Mouse (Mus musculus) hindbrain, embryonic 11.5 days (tissue): ENCODE results near the gene Rccd1. TPM values are rescaled to one million over a fixed set of nuclear protein-coding genes. Genes with fewer than 3 reads are reported as not detected.
A peak's percentile ranks its signal among the peaks of the same experiment; 100 is the strongest.
"Not testable (repeated sequence)": the region's sequence is repeated elsewhere in the genome, so short reads cannot be mapped to it uniquely, and the experiment has no call there.

Source experiments
- ATAC-seq: fragments of 200-750 bp; cut with Nextera tagmentation; 2 replicates; pipeline ENCODE4 v1.8.0; 2017; ENCODE audit warnings: mild to moderate bottlenecking, moderate TSS enrichment, moderate library complexity; ENCODE audit not compliant: low FRiP score
- DNase-seq: peaks from one replicate; pipeline ENCODE4 v3.0.0-alpha.2; 2015; ENCODE audit warnings: low spot score
- H3K27ac ChIP-seq: fragments of 300-500 bp; sonication (generic); 2 replicates; pipeline ENCODE4 v1.5.1; 2014; ENCODE audit warnings: mild to moderate bottlenecking, low read depth, low read length
- H3K27me3 ChIP-seq: fragments of 300-500 bp; sonication (generic); 2 replicates; pipeline ENCODE4 v1.6.1; 2014; ENCODE audit warnings: mild to moderate bottlenecking, low read length, moderate library complexity, mixed read lengths; ENCODE audit not compliant: control insufficient read depth, insufficient read depth
- H3K36me3 ChIP-seq: fragments of 300-500 bp; sonication (generic); 2 replicates; pipeline ENCODE4 v1.6.1; 2014; ENCODE audit warnings: mild to moderate bottlenecking, low read length, moderate library complexity, mixed read lengths; ENCODE audit not compliant: control insufficient read depth, insufficient read depth
- H3K4me1 ChIP-seq: fragments of 300-500 bp; sonication (generic); replicated peaks from 2 replicates; pipeline ENCODE4 v1.6.1; 2014; ENCODE audit warnings: low read length, mixed read lengths; ENCODE audit not compliant: control insufficient read depth, insufficient read depth
- H3K4me2 ChIP-seq: fragments of 300-500 bp; sonication (generic); replicated peaks from 2 replicates; pipeline ENCODE4 v1.6.1; 2014; ENCODE audit warnings: mild to moderate bottlenecking, low read depth, low read length
- H3K4me3 ChIP-seq: fragments of 300-500 bp; sonication (generic); 2 replicates; pipeline ENCODE4 v1.5.1; 2014; ENCODE audit warnings: low read depth, low read length
- H3K9ac ChIP-seq: fragments of 300-500 bp; sonication (generic); 2 replicates; pipeline ENCODE4 v1.6.1; 2014; ENCODE audit warnings: low read depth, low read length
- H3K9me3 ChIP-seq: fragments of 300-500 bp; sonication (generic); 2 replicates; pipeline ENCODE4 v1.6.1; 2016; ENCODE audit warnings: low read length; ENCODE audit not compliant: control insufficient read depth
- WGBS: fragments of 180-500 bp; shearing (Covaris S2); extraction: QIAGEN DNeasy Blood & Tissue Kit; methylation state at CpG from one replicate; pipeline ENCODE4 v1.1.7; 2014; 5-methylcytosine and 5-hydroxymethylcytosine counted together
- polyA plus RNA-seq: library from polyadenylated mRNA; unstranded; fragments of >200 nt; fragmentation: Nextera tagmentation; extraction: Ambion mirVana; gene quantifications from 2 replicates; pipeline ENCODE4 v1.2.1, GENCODE M21; 2014

Rccd1 gene
- polyA plus RNA-seq, 1 experiment from 2014 or later = 11.7 TPM

GRCm38 (mm10) chr7:80325292-80325868 is 1.1 kb upstream of the Rccd1 start:
- H3K36me3 ChIP-seq = peaks cover 5% of the 10 kb centered on the region; the same call in 1 of the 2 replicates
- no peak for ATAC-seq

GRCm38 (mm10) chr7:80324816-80325119 is 514 bp upstream of the Rccd1 start:
- H3K4me3 ChIP-seq, DNase-seq, H3K27me3 ChIP-seq, H3K27ac ChIP-seq, H3K9ac ChIP-seq, H3K4me1 ChIP-seq, ATAC-seq, H3K9me3 ChIP-seq, H3K36me3 ChIP-seq: not testable (repeated sequence)
- H3K4me2 ChIP-seq = peak overlapping the region; percentile 22; the same call in 1 of the 2 replicates
- WGBS = 51% methylated on average over 5 of the region's 5 CpGs

More at GRCm38 (mm10) chr7:80325292-80325868, 1.1 kb upstream of the Rccd1 start:
- H3K4me2 ChIP-seq = no peak overlapping the region; the same call in 1 of the 2 replicates
- H3K27ac ChIP-seq = no peak overlapping the region
- DNase-seq = no peak
- no peak overlapping the region for H3K4me3 ChIP-seq
- H3K27me3 ChIP-seq = no peaks in the 10 kb centered on the region
- 95% methylated on average over 16 of the region's 16 CpGs for WGBS
- peaks cover 3% of the 10 kb centered on the region; the same call in 1 of the 2 replicates for H3K4me1 ChIP-seq
- no peak overlapping the region; the same call in 1 of the 2 replicates for H3K9ac ChIP-seq
- H3K9me3 ChIP-seq = no peaks in the 10 kb centered on the region

- Histone ChIP-seq H3K4me3 (peak overlapping the region; percentile 42), H3K9me3 (no peaks in the 10 kb centered on the region), H3K4me1 (peaks cover 3% of the 10 kb centered on the region; the same call in 1 of the 2 replicates), H3K9ac (peak overlapping the region; percentile 76), H3K27me3 (no peaks in the 10 kb centered on the region), H3K27ac (no peak overlapping the region), H3K36me3 (peaks cover 9% of the 10 kb centered on the region; the same call in 1 of the 2 replicates), H3K4me2 (peak overlapping the region; percentile 72)
- 30% methylated on average over 8 of the region's 8 CpGs for WGBS
- DNase-seq (no peak), ATAC-seq (no peak)
These were observed 918 bp downstream of the Rccd1 start for GRCm38 (mm10) chr7:80323336-80323735.

- H3K36me3 ChIP-seq = 0 out of 2 replicates have a peak, but pooled peaks cover 5% of the 10 kb centered on the region
- no peak for DNase-seq
- peaks cover 3% of the 10 kb centered on the region; the same call in 1 of the 2 replicates for H3K4me1 ChIP-seq
- WGBS = 86% methylated on average over 19 of the region's 19 CpGs
- no peak overlapping the region for H3K4me3 ChIP-seq
- no peak overlapping the region for H3K4me2 ChIP-seq
- no peaks in the 10 kb centered on the region for H3K9me3 ChIP-seq
- ATAC-seq = no peak
- no peak overlapping the region for H3K27ac ChIP-seq
- no peak overlapping the region for H3K9ac ChIP-seq
- no peaks in the 10 kb centered on the region for H3K27me3 ChIP-seq
These were observed 4.3 kb downstream of the Rccd1 start for GRCm38 (mm10) chr7:80319846-80320496.

GRCm38 (mm10) chr7:80318670-80319069 is 5.6 kb downstream of the Rccd1 start:
- ATAC-seq (no peak), DNase-seq (no peak)
- Histone ChIP-seq H3K9me3 (no peaks in the 10 kb centered on the region), H3K4me3 (no peak overlapping the region), H3K4me1 (peaks cover 3% of the 10 kb centered on the region; the same call in 1 of the 2 replicates), H3K4me2 (no peak overlapping the region), H3K9ac (no peak overlapping the region), H3K27me3 (no peaks in the 10 kb centered on the region), H3K27ac (no peak overlapping the region), H3K36me3 (peaks cover 10% of the 10 kb centered on the region; the same call in 1 of the 2 replicates)
- 97% methylated on average over 4 of the region's 4 CpGs for WGBS

- no peak overlapping the region for H3K4me2 ChIP-seq
- H3K27ac ChIP-seq = no peak overlapping the region
- WGBS = 91% methylated on average over 1 of the region's 1 CpGs
- H3K36me3 ChIP-seq = peaks cover 10% of the 10 kb centered on the region; the same call in 1 of the 2 replicates
- no peaks in the 10 kb centered on the region for H3K9me3 ChIP-seq
- no peaks in the 10 kb centered on the region for H3K4me1 ChIP-seq
- no peak overlapping the region for H3K4me3 ChIP-seq
- DNase-seq (no peak), ATAC-seq (no peak)
- H3K27me3 ChIP-seq = no peaks in the 10 kb centered on the region
- no peak overlapping the region for H3K9ac ChIP-seq
These were observed 6.7 kb downstream of the Rccd1 start for GRCm38 (mm10) chr7:80317439-80318115.

- H3K27me3 ChIP-seq = no peaks in the 10 kb centered on the region
- no peak overlapping the region for H3K27ac ChIP-seq
- H3K9ac ChIP-seq = no peak overlapping the region
- 86% methylated on average over 2 of the region's 2 CpGs for WGBS
- no peak overlapping the region for H3K4me3 ChIP-seq
- no peaks in the 10 kb centered on the region for H3K9me3 ChIP-seq
- ATAC-seq = no peak
- DNase-seq = no peak
- no peak overlapping the region for H3K4me2 ChIP-seq
- no peaks in the 10 kb centered on the region for H3K4me1 ChIP-seq
- H3K36me3 ChIP-seq = peaks cover 10% of the 10 kb centered on the region; the same call in 1 of the 2 replicates
These were observed 8.5 kb downstream of the Rccd1 start for GRCm38 (mm10) chr7:80315733-80316132.

- Histone ChIP-seq H3K9ac (no peak overlapping the region), H3K36me3 (peaks cover 17% of the 10 kb centered on the region; the same call in 1 of the 2 replicates), H3K27me3 (no peaks in the 10 kb centered on the region), H3K4me2 (no peak overlapping the region), H3K9me3 (no peaks in the 10 kb centered on the region), H3K4me3 (no peak overlapping the region), H3K27ac (no peak overlapping the region), H3K4me1 (no peaks in the 10 kb centered on the region)
- ATAC-seq = no peak
- DNase-seq = no peak
- WGBS = 90% methylated on average over 7 of the region's 7 CpGs
These were observed 13.5 kb downstream of the Rccd1 start for GRCm38 (mm10) chr7:80310771-80311170.
